Mouse (Mus musculus): ENCODE data around the gene Fbxl2.
A peak's percentile ranks its signal among the peaks of the same experiment; 100 is the strongest.

The Fbxl2 gene

GRCm38 (mm10) chr9:113973857-113974256, 72.1 kb downstream of the Fbxl2 start:
- no peak for DNase-seq

- no peak for DNase-seq
Observed at GRCm38 (mm10) chr9:113971615-113972014, 74.4 kb downstream of the Fbxl2 start.

- peak in 1 of 2 experiments; percentile 44 for DNase-seq
Observed at GRCm38 (mm10) chr9:113970041-113970440, 76.0 kb downstream of the Fbxl2 start.

GRCm38 (mm10) chr9:113969399-113969798, 76.6 kb downstream of the Fbxl2 start:
- no peak for DNase-seq

GRCm38 (mm10) chr9:113968967-113969366, 77.0 kb downstream of the Fbxl2 start:
- DNase-seq, result no peak

GRCm38 (mm10) chr9:113966838-113967237, 79.2 kb downstream of the Fbxl2 start:
- no peak for DNase-seq

DNA sequence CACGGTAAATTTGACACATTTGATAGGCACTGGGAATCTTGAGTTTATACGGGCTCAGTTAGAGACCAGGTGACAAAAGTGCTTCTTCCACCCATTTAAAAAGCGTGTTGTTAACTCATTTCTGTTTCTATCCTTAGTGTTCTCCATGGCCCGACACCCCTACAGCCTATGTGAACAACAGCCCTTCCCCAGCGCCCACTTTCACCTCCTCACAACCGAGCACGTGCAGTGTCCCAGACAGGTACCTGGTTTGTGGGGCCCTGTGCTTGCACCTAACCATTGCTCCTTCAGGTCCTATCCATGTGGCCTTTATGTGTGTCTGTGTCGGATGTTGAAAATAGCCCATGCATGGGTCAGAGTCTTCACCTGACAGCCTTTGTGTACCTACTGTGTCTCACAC, 81.6 kb downstream of the Fbxl2 start:
- no peak for DNase-seq

DNA sequence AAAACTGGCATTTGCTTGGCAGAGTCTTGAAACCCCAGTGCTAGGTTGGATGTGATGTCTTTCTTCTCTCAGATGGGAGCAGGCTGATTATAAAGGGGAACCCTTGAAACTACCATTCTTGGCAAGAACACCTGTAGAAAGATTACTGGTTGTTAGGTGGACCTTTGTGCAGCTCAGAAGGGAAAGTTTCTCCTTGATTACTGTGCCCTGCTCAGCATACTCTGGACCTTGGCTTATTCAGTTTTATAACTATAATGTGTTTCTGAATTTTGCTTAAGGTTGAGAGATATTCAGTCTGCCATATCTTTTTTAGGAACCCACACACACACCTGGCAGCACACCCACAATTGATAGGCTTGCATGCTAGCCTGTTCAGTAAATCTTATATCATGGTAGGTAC, 82.3 kb downstream of the Fbxl2 start:
- DNase-seq, result no peak

DNA sequence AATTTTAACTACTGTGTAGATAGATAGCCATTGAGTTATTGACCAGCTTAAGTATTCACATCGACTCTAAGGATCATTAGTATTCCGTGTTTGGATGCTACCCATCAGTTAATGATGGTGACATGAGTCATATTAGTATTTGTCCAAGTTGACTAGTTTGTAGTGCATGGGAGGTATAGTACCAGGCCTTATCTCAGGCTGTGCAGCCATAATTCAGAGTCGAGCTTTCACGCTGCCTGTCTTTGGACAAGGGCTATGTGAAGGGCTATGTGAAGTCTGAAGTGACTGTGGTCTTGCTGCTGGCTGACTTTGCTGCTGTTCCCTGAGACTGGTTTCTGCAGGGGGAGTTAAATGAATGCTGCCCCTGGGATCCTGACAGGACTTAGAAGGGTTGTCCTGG, 88.2 kb downstream of the Fbxl2 start:
- no peak for DNase-seq

DNA sequence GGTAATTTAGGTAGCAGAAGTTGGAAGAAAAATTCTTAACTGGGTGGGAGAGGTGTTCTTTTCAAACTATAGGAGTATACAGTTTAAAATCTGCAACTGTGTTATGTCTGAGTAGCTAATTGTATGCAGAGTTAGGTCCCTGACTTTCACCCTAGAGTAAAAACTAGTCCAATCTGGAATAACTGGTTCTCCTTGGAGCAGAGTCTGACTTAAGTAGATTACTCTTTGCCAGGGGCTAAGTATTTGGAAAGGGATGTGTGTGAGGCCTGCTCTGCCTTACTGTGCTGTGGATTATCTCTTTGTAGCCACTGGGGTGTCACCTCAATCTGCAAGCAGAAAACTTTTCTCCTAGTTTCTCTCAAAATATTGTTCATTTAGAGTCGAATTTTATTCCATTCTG, 98.8 kb downstream of the Fbxl2 start:
- DNase-seq, result no peak

- DNase-seq, result no peak
Observed at GRCm38 (mm10) chr9:113943372-113943771, 102.6 kb downstream of the Fbxl2 start.

- no peak for DNase-seq
Observed at GRCm38 (mm10) chr9:113941103-113941805, 104.7 kb downstream of the Fbxl2 start.

DNA sequence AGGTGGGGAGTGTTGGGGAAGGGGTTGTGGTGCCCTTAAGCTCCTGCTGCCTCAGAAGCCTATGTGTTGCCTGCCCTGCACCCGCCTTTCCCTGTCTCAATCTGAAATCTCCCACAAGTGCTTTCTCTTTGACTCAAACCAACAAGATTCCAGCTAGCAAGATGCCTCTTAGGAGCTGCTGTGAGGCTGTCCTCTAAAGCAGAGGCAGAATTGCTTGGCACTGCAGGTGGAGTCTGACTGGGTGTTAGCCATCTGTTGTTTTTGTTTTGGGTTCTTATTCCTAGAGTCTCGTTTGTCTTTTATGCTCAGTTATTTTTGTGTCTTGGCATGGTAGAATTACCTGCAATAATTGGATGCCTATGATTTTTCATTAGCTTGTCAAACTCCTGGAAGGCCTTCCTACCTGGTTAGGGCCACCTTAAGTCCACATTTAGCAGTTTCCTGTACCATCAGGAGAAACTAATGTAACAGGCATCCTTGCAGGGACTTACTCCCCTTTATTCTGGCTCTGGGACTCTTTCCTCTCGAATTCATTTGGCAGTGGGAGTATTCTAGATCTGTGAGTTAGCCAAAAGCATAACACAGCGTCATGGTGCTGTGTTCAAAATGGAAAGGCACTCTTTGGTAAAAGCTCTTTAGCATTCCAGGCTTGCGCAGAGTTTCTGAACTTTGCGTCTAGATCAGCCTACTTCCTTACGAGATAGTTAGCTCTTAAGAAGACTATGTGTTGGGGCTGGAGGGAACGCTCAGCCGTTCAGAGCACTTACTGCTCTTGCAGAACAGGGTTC, 106.7 kb downstream of the Fbxl2 start:
- no peak for DNase-seq

DNA sequence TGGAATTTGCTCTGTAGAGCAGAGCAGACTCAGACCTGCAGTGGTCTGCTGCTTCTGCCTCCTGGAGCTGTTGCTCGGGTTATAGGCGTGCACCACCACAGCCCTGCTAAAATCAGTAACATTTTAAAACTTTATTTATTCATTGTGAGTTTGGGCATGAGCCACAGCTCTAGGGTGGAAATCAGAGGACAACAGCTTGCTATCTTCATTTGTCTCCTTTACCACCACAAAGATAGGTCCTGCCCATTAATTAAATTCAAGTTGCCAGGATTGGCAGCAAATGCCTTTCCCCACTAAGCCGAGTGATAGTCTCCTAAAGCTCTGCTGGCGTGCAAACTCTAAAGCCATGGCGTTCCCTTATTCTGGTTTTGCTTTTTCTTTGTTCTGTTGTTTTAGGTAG, 110.4 kb downstream of the Fbxl2 start:
- no peak for DNase-seq

DNA sequence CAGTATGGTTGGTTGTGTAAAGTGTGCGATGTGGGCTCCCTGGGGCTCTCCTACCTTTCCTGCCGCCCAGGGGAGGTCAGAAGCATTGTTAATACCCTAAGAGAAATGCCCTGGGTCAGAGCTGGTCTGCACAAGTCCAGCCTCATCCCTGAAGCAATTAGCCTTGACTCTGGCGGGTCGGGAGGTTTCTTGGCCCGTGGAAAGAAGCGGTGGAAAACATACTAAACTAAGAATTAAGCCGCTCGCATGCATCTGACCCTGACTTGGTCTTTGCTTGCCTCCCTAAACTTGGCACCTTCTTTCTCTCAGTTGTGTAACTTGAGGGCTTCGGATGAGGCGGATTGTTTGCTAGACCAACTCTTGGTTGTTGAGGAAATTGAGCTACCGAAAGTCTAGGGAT, 113.5 kb downstream of the Fbxl2 start:
- DNase-seq, result peak in 1 of 2 experiments; percentile 45

DNA sequence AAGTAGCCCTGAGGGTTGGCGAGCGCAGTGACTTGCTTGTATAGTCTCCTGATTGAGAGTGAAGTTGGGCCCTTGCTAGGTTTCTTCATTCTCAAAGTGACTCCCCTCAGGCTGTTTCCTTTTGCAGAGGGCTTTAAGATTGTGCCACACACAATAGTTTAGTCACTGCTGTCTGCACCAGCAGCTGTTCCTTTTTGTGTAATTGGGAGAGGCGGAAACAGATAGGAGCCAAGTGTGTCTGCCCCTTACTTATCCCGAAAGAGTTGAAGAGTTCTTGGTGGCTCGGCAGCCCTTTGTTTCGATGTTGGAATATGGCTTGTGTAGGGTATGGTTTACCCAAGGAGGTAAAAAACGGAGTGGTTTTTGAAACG, 113.9 kb downstream of the Fbxl2 start:
- DNase-seq, result peak in 1 of 2 experiments; percentile 15

DNA sequence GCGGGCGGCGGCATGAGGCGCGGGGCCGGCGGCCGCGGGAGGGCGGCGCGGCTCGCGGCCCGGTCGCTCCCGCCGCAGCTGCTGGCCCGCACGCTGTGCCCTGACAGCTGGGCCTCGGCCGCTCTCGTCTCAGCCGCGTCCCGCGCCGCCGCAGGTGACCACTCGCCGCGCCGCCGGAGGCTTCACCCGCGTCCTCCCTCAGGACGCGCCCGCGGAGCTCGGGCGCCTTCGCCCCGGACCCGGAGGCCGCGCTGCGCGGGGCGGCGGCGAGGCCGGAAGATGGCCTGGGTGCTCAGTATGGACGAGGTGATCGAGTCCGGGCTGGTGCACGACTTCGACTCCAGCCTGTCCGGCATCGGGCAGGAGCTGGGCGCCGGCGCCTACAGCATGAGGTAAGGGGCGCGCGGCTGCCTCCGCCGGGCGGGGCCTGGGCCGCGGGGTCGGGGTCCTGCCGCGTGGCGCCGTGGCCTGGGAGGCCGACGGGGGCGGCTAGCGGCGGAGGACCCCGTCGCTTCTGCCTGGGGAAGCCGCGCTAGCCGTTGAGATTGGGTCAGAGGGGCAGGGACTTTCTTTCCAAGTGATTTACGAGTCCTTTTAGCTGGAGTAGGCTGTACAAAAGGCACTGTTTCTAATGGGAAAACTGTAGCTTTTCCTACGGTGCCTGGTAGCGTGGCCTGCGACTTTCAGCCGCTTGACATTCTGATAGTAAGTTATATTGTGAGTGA, 114.5 kb downstream of the Fbxl2 start:
- DNase-seq, result peak; percentile 23 to 57

GRCm38 (mm10) chr9:113930534-113931374, 115.2 kb downstream of the Fbxl2 start, which contains the start of gene Ubp1:
TSS of gene Ubp1 (plus strand) at chr9:113930934.
- peak; percentile 95 to 99 for DNase-seq

DNA sequence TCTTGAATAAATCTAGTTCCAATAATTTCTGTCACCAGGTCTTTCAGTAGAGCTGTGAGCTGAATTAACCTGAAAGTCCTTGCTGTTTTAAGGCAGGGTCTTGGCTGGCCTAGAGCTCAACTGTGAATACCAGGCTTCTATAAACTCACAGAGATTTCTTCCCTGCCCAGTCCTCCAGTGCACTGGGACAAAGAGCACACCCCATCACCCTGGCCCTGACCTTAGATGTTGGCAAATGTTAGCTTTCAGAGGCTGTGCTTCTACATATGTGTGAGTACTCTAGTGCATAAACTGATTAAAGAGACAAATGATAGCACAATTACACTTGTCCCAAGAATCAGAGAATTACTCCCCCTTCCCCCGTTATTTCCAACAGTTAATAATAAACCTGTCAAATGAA, 116.3 kb downstream of the Fbxl2 start:
- DNase-seq, result no peak

DNA sequence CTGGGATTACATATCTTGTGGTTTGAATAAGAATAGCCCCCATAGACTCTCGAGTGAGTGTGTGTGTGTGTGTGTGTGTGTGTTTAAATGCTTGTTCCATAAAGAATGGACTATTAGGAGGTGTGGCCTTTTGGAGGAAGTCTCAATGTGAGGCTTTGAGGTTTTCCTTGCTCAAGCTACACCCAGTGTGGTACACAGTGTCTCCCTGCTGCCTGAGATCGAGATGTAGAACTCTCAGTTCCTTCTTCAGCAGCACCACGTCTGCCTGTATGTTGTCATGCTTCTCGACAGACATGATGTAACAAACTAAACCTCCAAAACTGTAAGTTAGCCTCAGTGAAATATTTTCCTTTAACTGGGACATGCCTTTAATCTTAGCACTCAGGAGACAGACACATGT, 117.4 kb downstream of the Fbxl2 start:
- DNase-seq, result no peak

DNA sequence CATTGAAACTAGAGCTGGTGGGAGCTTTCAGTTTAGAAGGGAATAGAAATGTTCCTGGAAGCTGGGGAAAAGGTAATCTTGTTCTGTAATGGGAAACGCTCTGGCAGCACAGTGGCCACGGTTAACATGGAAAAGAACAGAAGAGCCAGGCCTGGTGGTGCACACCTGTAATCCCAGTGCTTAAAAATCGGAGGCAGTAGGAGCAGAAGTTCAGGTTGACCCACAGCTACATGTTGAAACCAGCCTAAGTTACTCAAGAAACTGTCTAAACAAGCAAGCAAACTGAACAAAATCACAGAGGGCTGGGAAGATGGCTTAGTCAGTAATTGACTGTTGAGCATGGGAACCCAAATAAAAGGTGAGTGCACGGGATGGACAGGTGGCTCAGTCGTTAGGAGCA, 121.1 kb downstream of the Fbxl2 start:
- no peak for DNase-seq

- DNase-seq, result no peak
Observed at GRCm38 (mm10) chr9:113922677-113923076, 123.3 kb downstream of the Fbxl2 start.

DNA sequence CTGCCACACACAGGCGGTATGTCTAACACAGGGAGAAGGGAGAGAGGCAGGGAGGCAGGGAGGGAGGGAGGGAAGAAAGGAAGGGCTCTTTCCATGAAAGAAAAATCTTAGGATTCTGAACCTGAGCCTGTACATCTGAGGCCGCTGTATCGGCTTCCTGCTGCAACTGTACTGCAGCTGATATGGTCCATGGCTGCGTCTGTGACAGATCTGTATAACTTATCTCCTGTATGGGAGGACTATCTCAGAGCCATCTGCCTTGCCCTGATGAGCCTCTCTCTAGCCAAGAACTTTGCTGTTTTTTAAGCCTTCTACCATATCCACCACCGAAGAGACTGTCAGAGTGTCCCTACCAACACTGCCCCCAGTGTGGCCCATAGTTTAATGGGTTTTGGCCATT, 130.2 kb downstream of the Fbxl2 start:
- DNase-seq, result no peak
